Mouse (Mus musculus): ENCODE data around the gene Gm28230. TPM values are rescaled to one million over a fixed set of nuclear protein-coding genes. Genes with fewer than 3 reads are reported as not detected.

Gm28230 gene
- total RNA-seq (2021), result under 1 TPM; 0.21 to 0.43 TPM
- long read RNA-seq, experiment 1, partial matches to known transcripts, result 0 of 1 reads
- long read RNA-seq, experiment 1, other reads (novel, unspliced or antisense), result 1 of 1 reads
- long read RNA-seq, experiment 2, partial matches to known transcripts, result 1 of 1 reads
- long read RNA-seq, experiment 2, other reads (novel, unspliced or antisense), result 0 of 1 reads

DNA sequence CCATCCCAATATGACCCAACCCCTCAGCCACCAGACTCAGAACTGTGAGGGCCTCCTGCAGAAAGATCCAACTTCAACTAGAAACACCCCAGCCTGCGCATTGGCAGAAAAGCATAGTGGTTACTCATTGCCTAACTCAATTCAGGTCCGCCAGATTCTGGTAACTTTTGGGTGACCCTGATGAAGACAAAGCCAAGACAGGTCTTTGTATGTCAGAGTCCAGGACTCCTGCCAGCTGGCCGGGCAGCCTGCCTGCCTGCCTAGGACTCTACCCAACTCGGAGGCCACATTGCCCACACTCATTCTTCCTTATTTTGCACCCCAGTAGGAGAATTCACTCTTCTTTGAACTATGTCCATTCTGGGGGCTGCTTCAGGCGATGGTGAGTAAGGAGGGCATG lies at the start of gene Gm28230:
Gene Gm28230, plus strand, starts transcription at position 178 of the 400 bp plus-strand sequence.
- DNase-seq, result no peak

- DNase-seq, result peak; percentile 1
Observed at GRCm38 (mm10) chr2:74677106-74677505, 49.4 kb upstream of the Gm28230 start.

- no peak for DNase-seq
Observed at GRCm38 (mm10) chr2:74678891-74679595, 47.5 kb upstream of the Gm28230 start, which contains the start of gene Hoxd11. Gene Hoxd11 (plus strand): TSS chr2:74679557.

- DNase-seq, result no peak
Observed at GRCm38 (mm10) chr2:74679596-74679971, 46.9 kb upstream of the Gm28230 start.

GRCm38 (mm10) chr2:74679980-74680379 lies 46.5 kb upstream of the Gm28230 start:
- no peak for DNase-seq

- DNase-seq, result no peak
Observed at GRCm38 (mm10) chr2:74680561-74681398, 45.7 kb upstream of the Gm28230 start.

GRCm38 (mm10) chr2:74681594-74682531 lies 44.7 kb upstream of the Gm28230 start:
- no peak for DNase-seq

DNA sequence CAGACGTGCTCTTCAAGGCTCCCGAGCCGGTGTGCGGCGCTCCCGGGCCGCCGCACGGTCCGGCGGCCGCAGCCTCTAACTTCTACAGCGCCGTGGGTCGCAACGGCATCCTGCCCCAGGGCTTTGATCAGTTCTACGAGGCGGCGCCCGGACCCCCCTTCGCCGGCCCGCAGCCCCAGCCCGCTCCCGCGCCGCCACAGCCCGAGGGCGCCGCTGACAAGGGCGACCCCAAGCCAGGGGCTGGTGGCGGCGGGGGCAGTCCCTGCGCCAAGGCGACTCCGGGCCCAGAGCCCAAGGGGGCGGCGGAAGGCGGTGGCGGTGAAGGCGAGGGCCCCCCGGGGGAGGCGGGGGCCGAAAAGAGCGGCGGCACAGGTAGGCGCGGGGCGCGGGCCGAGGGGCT lies 43.7 kb upstream of the Gm28230 start:
- DNase-seq, result no peak

DNA sequence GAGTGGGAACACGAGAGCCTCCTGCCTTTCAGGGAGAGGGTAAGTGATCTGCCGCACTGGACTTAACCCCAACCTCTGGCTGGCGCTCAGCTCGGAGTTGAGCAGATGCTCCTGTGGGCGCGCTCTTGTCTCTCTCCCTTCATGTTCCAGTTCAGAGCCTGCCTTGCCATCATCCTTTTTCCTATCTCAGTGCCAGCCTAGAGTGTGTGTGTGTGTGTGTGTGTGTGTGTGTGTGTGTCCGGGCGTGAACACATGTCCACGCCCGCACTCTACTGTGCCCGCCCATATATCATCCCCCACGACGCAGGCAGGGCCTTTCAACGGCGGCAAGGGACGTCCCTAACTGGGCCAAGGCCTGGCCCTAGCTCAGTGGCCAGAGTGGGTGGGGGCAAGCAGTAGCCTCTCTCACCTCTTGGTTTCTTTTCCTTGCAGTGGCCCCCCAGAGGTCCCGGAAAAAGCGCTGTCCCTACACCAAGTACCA lies 43.0 kb upstream of the Gm28230 start:
- no peak for DNase-seq

GRCm38 (mm10) chr2:74684106-74684505 lies 42.4 kb upstream of the Gm28230 start:
- DNase-seq, result no peak

DNA sequence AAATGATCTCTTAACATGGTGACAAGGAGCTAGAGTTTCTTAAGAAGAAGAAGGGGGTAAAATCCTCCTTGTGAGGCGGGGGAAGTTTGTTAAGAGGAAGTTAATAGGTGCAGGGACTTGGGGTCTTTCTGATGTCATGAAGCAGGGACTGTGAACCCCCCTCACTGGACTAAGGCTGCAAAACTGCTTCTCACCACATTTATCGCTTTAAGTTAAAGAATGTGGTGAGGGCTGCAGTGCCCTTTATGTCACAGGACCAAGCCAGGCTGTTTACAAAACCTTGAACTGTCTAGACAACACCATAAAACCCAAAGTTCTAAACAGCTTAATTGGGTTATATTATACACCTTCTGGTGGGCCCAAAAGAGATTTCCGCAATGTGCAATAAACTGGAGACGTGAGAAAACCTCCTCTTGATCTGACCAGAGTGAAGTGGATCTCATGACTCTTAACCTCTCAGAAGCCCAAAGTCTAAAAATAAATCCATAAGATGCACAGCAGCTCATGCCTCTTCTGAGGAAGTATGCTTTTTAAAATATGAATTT lies 41.4 kb upstream of the Gm28230 start:
- DNase-seq, result no peak

- peak; percentile 62 for DNase-seq
Observed at GRCm38 (mm10) chr2:74686301-74686987, 40.1 kb upstream of the Gm28230 start.

DNA sequence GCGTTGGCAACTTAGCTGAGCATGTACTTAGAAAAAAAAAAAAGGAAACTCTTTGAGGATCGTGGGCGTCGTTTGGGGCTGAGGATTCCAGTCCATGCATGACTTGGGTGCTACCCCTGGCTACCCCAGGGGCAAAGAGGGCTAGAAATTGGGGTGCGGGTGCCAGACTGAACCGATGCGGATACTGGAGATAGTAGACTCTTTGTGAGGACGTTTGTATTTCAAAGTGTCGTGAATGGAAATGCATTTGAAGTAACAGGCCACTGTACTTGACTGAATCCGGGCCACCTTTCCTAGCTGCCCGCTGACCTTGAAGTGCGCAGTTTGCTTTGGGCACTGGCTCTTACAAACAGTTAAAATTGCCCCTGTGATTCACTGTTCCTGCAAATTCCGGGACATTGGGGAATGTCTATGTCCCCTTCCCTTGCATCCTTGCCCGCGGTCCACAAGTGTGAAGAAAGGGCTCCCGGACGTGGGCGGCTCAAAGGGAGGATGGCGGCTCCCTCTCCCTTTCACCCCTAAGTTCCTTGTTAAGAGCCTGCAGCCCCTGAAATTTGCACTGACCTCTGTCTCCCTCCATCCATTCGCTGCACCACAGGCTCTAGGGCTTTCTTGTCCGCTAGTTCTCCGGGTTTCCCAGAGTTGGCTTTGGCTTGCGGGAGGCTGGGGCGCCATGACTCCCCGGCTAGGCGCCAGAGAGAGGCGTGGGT lies 39.4 kb upstream of the Gm28230 start:
- DNase-seq, result peak; percentile 26

DNA sequence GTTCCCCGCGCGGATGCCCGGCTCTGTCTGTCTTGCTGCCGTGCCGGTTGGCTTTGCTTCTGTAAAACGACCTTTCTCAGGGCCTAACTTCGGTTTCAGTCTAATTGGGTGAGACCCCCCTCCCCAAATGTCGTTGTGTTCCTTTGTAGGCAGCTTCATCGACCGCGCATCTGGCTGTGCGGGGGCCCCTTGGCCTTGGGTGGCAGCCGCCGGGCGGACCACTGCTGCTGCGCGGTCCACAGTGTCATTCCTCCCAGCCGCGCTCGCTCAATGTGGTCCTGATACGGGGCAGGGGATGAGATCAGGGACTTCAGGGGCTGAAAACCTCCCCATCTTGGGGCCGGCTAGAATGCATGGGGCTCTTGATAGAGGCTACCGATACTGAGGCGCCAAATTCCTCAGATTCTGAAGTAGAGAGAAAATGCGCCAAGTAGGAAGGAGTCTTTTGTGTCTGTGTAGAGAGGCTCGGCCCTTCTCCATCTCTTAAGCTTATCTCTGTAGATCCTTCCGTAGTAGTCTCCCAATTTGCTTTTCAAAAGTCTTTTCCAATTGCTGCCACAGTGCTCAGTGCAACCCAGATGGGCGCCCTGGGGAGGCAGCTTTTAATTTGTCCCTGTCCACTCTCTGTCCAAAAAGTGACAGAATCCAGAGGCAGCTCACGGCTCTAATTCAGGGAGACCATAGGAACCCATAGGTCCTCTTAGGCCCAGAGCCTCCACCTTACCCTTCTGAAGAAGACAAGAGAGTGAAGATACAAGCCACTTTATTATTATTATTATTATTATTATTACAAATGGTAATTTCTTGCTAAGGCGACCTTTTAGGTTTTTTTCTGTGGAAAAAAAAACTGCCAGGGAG lies 38.6 kb upstream of the Gm28230 start:
- no peak for DNase-seq

- DNase-seq, result no peak
Observed at GRCm38 (mm10) chr2:74688795-74689573, 37.5 kb upstream of the Gm28230 start.

- DNase-seq, result no peak
Observed at GRCm38 (mm10) chr2:74689574-74690337, 36.8 kb upstream of the Gm28230 start.

DNA sequence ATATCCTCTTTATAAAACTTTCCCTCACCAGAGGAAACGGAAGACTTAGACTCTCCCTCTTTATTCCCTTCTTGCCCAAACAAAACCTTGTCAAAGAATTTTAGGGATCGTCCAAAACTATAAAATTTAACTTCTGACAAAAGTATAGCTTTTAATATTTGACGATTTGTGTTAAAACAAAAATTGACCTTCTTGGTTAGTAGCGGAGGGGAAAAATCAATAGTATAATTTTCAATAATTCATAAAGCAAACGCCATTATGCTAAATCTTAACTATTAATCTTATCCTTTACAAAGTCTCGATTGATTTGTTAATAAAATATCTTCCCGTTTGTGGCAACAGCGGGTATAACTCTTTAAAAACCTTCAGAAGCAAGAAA lies 36.2 kb upstream of the Gm28230 start:
- no peak for DNase-seq

All from gastrocnemius, postnatal 10 days (tissue).